Mouse (Mus musculus) frontal cortex, adult (tissue): ENCODE data around the gene Slc13a2.

ENCODE experiments used
- ATAC-seq: cut with Nextera tagmentation; 2 replicates; pipeline ENCODE4 v1.9.2; 2017; ENCODE audit warnings: mild to moderate bottlenecking, moderate library complexity, mixed read lengths; ENCODE audit not compliant: low TSS enrichment

Slc13a2 gene

DNA sequence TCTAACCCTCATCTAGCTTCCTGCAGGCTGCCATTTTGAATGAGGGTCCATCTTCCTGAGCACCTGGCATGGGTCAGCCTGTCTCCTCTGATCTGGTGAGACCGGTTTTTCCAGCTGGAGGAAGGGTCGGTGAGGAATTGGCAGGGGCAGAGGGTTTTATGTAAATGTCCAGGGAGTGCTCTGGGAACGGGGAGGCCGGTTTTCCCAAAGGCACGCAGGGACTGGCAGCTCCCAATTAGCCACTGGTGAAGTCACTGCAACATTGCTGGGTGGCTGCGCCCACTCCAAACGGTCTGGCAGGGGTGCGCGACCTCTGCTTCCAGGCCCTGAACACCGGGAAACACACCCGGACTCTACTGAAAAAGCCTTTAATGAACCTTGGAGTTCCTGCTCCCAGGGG lies 25.1 kb downstream of the Slc13a2 start:
- ATAC-seq, result no peak

DNA sequence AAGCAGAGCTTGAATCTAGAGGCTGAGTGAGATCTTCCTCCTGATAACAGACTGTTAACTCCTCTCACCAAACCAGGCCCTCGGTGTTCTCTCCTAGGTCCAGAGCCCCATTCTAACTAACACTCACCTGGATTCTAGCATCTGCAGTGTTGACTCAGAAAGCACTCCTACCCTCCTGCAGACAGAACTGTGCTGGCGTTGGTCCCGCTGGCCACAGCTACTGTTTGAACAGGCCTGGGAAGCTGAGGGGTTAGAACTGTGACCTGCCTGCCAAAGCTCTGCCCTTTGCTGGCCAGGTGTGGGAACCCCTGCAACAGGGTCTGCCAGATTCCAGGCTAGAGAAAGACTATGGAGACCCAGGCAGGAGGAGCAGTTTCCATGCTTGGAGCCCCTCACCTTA lies 29.3 kb downstream of the Slc13a2 start:
- no peak for ATAC-seq

DNA sequence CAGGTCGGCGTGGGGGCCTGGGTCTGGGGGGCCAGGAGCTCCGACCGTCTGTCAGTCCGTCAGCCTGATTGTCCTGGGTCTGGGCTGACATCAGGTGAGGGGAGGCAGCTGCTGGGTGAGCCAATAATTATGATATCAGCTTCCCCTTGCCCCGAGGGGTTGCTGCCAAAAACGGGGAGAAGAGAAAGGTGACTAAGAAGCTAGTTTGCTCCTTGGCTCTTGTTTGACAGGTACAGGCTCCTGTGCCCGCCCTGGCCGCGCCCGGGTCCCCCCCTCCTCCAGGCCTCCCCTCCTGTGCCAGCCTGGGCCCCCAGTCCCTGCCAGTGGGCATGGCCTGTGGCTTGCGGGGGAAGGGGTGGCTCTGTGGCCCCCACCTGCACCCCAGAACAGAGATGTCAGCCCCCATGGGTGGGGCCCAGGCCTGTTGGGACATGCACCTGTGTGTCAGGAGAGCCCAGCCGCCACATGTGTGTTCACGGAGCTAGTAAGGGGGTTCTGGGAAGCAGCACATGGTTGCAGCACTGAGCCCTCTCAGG lies 35.4 kb downstream of the Slc13a2 start, which contains the start of gene Foxn1:
Foxn1 (minus strand) TSS at position 51 of the 536 bp plus-strand sequence.
- no peak for ATAC-seq

DNA sequence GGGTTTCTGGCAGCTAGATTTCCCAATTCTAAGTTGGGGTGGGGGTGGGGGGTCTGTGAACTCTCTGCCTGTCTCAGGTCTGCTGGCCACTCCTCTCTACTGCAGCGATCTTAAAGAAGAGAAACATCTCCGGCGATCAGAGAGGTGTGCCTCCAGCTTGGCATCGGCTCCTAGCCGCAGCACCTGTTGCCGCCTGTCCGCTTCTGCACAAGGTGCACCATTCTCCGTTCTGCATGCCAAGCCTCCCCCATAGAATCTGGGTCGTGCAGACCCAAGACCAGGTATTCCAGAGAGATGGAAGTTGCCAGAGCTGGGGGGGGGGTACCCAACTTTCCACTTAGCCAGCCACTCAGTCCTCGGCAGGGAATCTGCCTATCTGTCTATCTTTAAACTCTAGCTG lies 36.2 kb downstream of the Slc13a2 start:
- no peak for ATAC-seq

DNA sequence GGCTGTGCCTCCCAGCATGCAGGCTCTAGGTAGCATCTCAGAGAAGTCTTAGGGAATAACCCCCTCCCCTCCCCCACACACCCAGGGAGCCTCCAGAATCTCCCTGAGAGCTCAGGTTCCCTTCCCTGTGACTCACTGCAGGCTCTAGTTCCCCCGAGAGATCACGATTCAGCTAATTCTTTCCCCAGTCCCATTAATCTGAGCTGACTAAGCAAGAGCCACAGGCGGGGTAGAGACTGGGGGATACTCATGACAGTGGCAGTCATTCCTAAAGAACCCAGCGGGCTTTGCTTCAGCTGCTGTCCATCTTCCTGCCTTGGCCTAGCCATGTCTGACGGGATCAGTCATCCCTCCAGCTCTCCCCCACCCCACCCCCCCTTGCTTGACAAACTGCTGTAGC lies 39.3 kb downstream of the Slc13a2 start:
- ATAC-seq, result no peak; the same call in 1 of the 2 replicates

DNA sequence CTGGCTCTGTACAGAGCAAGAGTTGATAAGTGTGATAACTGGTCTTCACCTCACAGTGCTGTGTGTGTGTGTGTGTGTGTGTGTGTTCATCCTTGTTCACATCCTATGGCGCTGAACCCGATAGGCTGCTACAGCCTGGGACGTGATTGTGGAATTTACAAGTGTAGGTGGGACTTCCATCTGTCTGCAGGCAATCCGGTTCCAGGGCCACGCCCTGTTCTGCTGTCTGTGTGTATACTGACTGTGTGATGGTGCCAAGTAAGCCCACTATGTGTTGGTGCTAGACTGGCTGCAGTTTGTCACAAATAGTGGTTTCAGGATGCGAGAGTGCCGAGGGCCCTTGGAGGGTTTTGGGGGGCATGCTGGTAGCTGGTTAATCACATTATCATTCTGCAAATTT lies 39.7 kb downstream of the Slc13a2 start:
- no peak for ATAC-seq

DNA sequence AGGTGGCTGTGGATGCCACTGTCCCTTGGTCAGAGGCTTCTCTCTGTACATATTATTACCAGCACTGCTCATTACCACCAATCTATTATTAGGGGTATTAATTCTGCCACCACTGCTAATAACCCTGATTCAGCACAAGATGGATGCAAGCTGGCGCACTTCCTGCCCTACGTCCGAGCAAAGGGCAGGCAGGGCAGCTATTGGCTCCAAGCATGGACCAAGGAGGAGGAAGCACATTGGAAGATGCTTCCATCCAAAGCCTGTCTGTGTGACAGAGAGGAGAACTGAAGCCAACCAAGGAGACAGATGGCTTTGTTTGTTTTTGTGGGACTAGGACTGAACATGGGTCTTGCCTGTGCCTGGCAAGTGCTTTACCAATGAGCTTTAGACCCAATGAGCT lies 41.0 kb downstream of the Slc13a2 start:
- no peak for ATAC-seq

DNA sequence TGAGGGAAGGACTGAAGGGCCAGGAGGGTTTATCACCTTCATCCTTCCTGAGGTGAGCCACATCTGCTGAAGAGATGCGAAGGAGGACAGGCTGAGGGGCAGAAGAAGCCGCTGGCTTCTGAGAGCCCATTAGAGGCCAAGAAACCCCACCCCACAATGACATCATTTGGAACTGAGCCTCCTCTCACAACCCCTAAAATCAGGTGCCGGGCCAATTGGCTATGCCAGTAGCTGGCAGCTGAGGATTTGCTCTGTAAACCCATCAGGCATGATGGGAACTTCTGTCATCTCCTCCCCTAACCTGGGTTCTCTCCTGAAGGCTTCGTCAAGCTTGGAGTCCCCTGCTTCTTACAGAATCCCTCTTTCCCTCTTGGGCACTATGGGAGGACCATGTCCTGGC lies 41.7 kb downstream of the Slc13a2 start:
- no peak for ATAC-seq

DNA sequence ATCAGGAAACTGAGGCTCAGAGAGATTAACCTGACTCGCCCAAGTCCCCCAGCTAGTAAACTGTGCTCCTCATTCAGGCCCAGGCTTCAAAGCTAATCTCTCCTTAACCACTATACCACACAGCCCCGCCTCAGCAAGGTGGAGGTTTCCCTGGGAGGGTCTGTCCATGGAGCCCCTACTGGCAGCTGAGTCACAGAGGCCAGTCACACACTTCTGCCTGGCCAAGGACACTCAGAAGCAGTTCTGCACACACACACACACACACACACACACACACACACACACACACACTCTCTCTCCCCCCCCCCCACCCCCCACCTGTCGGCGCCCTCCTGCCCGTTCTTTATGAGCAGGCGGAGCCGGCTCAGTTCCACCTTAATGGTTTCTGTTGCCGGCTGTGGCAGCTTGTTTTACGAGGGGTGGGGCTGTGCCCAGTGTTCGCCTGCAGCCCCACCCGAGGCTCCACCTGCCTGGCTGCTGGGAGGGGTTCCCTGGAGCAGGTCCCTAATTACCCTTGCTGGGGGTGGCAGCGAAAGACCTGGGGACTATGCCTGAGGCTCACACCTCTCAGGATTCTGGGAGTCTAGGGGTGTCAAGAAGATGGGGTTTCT lies 44.4 kb downstream of the Slc13a2 start:
- no peak for ATAC-seq

DNA sequence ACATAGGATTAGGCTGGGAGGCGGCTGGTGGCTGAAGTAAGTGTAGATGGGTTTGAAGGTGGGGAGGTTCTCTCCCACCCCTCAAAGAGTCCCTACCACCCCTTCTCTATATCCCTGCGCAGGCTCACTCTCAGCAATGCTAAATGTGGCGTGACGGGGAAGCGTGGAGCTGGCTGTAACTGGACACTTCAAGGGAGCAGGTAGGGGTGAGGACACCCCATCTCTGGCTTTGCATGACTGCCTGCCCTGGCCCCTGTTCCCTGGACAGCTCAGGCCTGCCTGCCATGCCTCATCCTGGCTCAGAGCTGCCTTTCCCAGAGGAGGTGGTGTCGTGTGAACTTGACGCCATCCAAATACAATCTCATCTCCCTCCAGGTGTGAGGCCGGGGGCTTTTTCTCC lies 47.9 kb downstream of the Slc13a2 start:
- no peak for ATAC-seq

DNA sequence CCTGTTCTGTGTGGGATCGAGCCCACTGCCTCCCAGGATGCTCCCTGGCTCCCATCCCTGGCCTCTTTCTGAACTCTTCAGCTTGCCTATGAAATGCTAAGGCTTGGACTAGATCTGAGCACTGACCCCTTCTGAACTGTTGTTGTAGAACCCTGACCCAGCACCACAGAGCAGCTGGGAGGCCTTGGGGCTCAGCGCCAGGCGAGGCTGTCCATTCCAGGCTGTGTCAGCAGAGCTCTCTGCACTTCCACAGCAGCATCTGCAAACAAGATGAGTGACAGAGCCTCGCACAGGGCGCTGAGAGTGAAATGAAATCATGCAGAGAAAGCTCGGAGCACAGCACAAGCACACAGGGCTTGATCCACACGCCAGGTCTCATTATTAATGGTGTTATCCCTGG lies 49.4 kb downstream of the Slc13a2 start:
- no peak for ATAC-seq

DNA sequence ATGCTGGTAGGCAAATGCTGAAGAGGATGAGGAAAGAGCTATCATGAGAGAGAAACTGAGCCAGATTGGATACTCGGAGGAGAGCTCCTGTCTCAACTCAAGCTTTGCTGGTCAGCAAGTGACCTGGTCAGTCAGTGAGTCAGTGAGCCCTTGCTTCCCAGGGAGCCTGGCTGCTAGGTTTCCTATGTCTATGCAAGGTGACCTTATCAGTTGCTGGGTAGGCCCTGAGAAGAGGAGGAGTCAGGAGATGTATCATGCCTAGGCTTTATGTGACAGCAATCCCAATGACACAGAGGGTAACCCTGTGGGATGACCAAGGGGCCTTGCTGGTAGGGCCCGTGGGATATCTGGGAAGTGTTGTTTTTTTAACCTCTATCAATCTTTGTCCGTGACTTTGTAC lies 49.9 kb downstream of the Slc13a2 start:
- no peak for ATAC-seq

DNA sequence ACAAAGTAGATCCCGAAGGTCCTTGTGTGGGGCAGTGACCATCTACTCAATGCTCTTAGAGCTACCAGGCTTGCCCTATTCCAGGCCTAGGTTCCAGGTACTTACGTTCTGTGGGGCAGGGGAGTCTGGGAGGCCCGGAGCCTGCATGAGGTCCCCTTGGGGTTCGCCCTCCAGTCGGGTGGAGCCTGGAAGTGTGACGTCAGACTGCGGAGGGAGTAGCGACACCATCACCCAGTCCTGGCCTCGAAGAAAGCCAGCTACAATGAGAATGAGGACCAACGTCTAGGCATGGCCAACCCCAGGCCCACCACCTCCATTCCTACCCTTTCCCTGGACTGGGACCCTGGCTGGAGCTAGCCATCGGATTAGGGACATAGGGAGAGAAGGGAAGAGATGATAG lies 50.3 kb downstream of the Slc13a2 start:
- no peak for ATAC-seq

DNA sequence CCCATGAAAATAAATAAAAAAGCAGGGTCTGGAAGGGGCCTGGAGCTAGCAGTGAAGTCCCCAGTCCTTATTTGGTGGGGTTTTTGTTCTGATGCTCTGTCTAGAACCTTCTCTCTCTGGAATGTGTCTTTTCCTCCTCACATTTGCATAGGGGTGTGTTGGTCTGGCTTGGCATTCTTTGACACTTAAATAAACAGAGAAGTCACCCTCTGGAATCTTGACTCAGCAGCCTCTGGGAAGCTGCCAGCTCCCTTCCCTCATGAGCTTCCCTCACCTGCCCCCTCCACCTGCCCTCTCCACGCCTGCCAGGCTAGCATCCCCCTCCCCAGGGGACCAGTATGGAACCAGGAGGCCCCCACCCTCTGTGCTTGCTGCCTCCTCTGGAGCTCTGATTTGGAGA lies 51.6 kb downstream of the Slc13a2 start:
- no peak for ATAC-seq

DNA sequence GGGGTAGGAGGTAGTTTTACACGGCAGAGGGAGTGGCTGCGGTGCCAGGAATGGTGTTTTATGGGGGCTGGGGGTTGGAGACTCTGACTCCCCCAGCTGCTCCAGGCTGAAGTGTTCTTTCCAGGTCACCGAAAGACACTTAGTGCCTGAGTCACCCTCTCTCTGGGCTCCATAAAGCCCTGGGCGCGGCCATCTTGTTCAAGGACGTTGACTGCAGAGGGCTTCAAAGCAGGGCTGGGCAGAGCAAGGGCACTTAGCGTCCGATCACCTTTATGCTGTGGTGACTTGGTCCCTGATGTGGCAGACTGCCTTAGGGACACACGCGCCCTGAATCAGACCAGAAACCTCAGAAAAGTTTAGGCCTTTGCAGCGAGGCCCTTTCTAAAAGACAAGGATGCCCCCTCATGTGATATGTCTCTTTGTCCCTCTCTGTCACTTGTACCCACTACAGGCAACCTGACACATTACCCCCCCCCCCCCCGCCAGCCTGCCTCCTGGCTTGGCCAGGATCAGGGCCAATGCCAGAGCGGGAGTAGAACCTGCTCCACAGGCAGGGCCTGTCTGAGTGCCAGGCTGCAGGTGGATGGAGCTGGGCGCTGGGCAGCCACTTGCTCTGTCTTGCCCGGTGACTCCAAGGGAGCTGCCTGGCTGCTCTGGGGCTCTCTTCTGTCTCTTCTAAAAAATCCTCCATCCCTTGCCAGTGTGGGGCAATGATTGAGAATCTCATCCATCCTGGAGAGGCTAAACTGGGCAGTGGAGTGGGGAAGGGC lies 54.4 kb downstream of the Slc13a2 start:
- no peak for ATAC-seq

DNA sequence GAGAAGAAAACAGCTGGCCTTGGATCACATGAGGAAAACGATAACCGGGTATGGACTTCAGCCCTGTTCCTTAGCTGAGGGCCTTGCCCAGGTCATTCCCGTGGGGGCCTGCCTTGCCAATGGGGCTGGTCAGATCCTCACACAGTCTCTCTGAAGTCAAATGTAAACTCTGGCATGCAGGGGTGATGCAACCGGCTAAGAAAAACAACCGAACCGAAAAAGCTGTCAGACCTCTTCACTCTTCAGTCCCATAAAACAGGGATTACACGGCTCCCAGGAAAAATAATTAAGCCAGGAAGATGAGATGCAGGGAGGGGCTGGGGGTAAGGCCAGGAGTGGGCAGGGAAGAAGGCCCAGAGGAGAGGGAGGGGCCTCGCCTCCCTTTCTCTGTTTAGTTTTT lies 57.9 kb downstream of the Slc13a2 start:
- ATAC-seq, result no peak

DNA sequence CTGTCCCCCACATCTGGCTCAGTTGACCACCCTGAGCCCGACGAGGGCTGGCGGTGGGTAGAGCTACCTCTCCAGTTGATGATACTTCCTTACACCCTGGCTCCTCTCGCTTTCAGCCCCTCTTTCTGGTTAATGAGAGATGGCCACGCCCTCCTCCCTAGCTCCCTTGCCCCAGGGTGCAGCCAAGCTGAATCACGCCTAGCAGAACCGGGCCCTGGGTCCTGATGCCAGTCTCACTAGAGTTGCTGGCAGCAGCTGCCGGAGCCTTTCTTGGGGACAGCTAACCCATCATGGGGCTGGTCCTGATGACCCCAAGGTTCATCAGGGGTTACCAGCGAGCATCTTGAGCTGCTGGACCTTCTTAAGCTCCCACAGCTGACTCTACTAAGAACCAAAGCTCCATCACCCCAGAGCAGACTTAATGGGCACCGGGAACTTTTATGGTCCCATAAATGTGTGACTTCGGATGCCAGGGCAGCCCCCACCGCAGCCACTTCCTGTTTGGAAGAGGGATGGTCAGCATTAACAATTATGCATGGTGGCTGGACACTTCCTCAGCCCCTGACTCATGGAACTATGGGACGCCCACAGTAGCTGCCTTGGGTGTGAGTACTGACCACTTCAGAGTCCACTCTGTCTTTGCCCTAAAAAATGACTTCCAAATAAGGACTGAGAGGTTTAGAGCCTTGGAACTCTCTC lies 58.6 kb downstream of the Slc13a2 start:
- ATAC-seq, result no peak

DNA sequence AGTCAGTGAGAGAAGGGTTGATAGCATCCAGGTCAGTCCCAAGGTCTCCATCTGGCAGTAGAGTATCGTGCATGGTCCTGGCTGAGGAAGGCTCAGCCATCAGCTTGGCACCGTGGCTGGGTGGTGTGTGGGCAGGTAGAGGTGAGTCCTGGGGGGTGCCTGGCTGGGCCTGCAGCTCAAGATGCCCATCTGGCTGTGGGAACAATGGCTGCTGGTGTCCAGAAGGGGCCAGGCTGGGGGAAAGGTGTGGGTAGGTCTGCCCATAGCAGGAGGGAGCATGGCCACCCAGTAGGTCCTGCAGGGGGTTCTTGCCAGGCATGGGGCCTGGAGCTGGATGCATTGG lies 61.3 kb downstream of the Slc13a2 start:
- no peak for ATAC-seq

DNA sequence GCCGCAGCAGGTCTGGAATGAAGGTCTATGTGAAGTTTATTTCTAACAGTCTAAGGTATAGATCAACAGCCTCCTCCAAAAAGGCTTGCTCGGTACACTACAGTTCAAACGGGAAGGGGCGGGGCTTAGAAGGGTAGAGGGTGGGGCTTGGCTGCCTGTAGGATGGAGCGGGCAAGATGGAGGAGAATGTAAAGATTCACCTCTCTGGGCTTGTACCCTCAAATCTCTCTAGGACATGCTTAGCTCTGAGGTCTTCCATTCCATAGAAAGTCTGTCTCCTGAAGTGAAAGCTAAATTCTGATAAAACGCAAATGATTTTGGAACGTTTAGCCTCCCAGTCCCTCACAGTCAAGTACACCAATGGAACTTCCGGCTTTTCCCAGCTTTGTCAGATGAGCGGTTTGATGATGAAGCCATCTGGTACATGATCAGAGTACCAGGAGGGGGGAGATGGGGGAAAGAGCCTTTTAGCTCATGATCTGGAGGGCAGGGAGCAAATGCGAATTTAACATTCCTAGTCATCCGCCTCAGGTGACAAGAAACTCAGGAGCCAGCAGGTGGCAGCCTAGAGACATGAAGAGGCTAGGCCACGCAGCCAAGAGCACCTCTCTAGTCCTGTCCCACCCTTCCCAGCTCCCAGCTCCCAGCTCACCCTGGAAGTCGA lies 61.8 kb downstream of the Slc13a2 start:
- ATAC-seq, result peak; percentile 86; the same call in 1 of the 2 replicates

DNA sequence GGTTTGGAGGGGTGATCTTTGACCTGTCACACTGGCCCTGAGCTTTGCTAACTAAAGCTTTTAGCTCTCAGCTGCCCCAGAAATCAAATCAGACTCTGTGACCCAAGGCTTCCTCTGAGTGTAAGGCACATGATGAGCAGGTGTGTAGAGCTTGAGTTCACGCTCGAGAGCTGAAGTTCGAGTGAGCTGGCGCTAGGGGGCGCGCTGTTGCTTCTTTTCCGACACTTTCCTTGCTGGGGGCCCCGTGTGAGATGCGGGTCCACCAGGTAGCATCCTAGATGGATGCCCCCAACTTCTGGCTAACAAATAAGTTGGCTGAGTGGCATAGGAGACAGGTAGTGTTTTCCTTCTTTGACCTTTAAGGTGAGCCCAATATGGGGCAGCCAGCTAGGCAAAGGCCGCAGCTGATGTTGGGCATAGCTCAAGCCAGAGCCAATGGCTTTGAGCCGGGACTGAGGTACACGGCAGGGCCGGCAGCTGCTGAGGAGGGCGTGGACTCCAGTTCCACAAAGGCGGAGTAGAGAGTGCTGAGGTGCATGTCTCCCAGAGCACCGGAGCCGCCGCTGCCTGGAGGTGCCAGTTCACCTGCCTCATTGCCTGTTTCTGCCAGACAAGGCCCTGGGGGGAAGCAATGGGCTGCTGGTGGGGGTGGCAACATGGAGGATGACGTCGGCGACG lies 63.5 kb downstream of the Slc13a2 start:
- ATAC-seq, result no peak

DNA sequence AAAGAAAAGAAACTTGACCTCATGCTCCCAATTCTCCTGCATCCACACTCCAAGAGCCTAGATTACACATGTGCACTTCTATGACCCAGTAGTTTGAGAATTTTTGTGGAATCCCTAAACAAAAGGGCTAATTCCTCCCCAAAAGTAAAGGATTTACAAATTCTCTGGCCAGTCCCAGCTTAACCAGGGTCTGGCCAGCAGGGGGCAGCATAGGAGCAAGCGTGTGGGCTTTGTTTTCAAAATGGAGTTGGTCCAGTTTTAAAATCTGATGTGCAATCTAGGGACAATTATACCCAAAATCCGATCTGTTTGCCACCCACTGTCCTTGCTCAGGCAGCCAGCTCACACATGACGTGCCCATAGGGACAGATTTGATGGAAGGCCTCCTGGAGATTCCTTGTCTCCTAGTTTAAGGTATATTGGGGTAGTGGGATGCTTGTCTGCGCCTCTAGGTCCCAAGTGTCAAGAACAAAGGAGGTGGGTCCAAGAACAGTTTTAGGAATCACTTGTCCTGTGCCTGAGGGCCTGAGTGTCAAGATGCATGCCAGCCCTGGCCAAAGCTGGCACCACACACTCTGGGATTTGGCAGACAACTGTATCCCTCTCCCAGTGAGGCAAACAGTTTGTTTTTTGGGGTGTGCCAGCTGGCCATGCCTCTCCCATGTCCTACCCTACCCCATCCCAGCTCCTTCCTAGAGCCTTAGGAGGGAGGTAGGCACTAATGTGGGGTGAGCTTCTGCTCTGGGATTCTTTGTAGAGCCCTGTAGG lies 66.4 kb downstream of the Slc13a2 start:
- ATAC-seq, result no peak
